Mouse (Mus musculus) stomach, embryonic 14.5 days (tissue): Measurements from ENCODE around the gene Polr3e. TPM values are rescaled to one million over a fixed set of nuclear protein-coding genes. Genes with fewer than 3 reads are reported as not detected.
"Not testable (repeated sequence)": the region's sequence is repeated elsewhere in the genome, so short reads cannot be mapped to it uniquely, and the experiment has no call there.

Experiments
- ATAC-seq: fragments of 200-750 bp; cut with Nextera tagmentation; 2 replicates; pipeline ENCODE4 v1.8.0; 2017; ENCODE audit warnings: low read depth, moderate TSS enrichment; ENCODE audit not compliant: insufficient number of reproducible peaks, insufficient read depth, low FRiP score
- H3K27ac ChIP-seq: fragments of 300-500 bp; sonication (generic); 2 replicates; pipeline ENCODE4 v1.5.1; 2014; ENCODE audit warnings: mild to moderate bottlenecking, low read length, moderate library complexity, mixed read lengths
- H3K27me3 ChIP-seq: fragments of 300-500 bp; sonication (generic); 2 replicates; pipeline ENCODE4 v1.6.1; 2014; ENCODE audit warnings: low read length, control low read depth, mixed read lengths; ENCODE audit not compliant: control insufficient read depth, insufficient read depth
- H3K36me3 ChIP-seq: fragments of 300-500 bp; sonication (generic); 2 replicates; pipeline ENCODE4 v1.6.1; 2014; ENCODE audit warnings: mild to moderate bottlenecking, control low read depth, low read length, moderate library complexity, mixed read lengths; ENCODE audit not compliant: control insufficient read depth, insufficient read depth
- H3K4me1 ChIP-seq: fragments of 300-500 bp; sonication (generic); 2 replicates; pipeline ENCODE4 v1.6.1; 2014; ENCODE audit warnings: low read length, control low read depth, mixed read lengths; ENCODE audit not compliant: control insufficient read depth, insufficient read depth
- H3K4me2 ChIP-seq: fragments of 300-500 bp; sonication (generic); replicated peaks from 2 replicates; pipeline ENCODE4 v1.6.1; 2014; ENCODE audit warnings: low read depth, low read length, control low read depth
- H3K4me3 ChIP-seq: fragments of 300-500 bp; sonication (generic); 2 replicates; pipeline ENCODE4 v1.5.1; 2014; ENCODE audit warnings: low read depth, low read length, control low read depth
- H3K9ac ChIP-seq: fragments of 300-500 bp; sonication (generic); replicated peaks from 2 replicates; pipeline ENCODE4 v1.6.1; 2014; ENCODE audit warnings: low read depth, mild to moderate bottlenecking, control low read depth, low read length, moderate library complexity, mixed read lengths
- H3K9me3 ChIP-seq: fragments of 300-500 bp; sonication (generic); 2 replicates; pipeline ENCODE4 v1.6.1; 2016; ENCODE audit warnings: low read depth, low read length, control low read depth; ENCODE audit not compliant: control insufficient read depth
- WGBS: fragments of 180-500 bp; shearing (Covaris S2); extraction: QIAGEN DNeasy Blood & Tissue Kit; methylation state at CpG from one replicate; pipeline ENCODE4 v1.1.7; 2014; 5-methylcytosine and 5-hydroxymethylcytosine counted together
- polyA plus RNA-seq: library from polyadenylated mRNA; unstranded; fragments of >200 nt; fragmentation: Nextera tagmentation; extraction: Ambion mirVana; gene quantifications from 2 replicates; pipeline ENCODE4 v1.2.1, GENCODE M21; 2014

Polr3e gene
- polyA plus RNA-seq, 1 experiment from 2014 or later = 26.3 TPM

DNA sequence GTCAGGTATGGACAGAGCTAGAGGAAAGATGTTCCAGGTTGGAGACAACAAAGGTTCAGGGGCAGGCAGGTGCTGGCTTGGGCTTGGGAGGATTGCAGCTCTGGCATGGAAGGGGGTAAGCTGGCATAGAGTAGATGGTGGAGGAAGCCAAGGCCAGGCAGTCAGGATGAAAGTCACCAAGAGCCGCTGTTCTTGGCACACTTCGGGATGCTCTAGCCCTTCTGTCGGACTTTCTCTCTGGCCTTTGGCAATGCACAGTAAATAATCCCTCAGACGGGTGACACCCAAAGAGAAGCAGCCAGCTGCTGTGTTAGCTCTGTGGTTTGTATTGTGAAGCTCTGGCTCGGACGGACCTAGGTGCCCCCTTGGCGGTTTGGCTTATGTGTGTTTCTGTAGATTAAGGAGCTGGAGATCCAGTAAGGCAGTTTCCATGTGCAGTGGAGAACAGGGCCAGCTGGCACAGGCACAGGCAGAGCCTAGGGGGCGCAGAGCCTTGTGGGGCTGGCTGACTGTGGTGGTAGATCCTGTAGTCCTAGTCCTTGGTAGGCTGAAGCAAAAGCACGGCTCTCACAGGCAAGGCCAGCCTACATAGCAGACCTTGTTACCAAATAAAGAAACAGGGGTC is 19.7 kb upstream of the Polr3e start:
- Histone ChIP-seq H3K9ac (no peak overlapping the region), H3K4me3 (no peak overlapping the region), H3K9me3 (no peaks in the 10 kb centered on the region), H3K27me3 (no peaks in the 10 kb centered on the region), H3K36me3 (peaks cover 11% of the 10 kb centered on the region), H3K4me2 (no peak overlapping the region), H3K4me1 (no peaks in the 10 kb centered on the region), H3K27ac (no peak overlapping the region)
- 83% methylated on average over 9 of the region's 9 CpGs for WGBS
- ATAC-seq = no peak

DNA sequence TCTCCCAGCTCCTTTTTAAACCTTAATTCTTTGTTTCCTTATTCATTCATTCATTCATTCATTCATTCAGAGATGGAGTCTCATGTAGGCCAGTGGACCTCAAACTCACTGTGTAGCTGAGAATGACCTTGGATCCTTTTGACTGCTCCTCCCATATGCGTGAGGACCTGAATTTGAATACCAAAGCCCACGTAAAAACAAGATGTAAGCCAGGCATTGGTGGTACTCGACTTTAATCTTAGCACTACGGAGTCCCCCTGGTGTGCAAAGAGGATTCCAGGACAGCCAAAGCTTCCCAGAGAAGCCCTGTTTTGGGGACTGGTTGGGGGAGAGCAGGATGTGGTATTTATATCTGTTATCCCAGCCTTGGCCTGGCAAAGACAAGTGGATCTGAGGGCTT is 17.4 kb upstream of the Polr3e start:
- Histone ChIP-seq H3K36me3 (peaks cover 15% of the 10 kb centered on the region), H3K27me3 (no peaks in the 10 kb centered on the region), H3K4me2 (no peak overlapping the region), H3K9me3 (no peaks in the 10 kb centered on the region), H3K4me3 (no peak overlapping the region), H3K27ac (no peak overlapping the region), H3K4me1 (no peaks in the 10 kb centered on the region), H3K9ac (no peak overlapping the region)
- ATAC-seq = no peak
- 70% methylated on average over 4 of the region's 4 CpGs for WGBS

DNA sequence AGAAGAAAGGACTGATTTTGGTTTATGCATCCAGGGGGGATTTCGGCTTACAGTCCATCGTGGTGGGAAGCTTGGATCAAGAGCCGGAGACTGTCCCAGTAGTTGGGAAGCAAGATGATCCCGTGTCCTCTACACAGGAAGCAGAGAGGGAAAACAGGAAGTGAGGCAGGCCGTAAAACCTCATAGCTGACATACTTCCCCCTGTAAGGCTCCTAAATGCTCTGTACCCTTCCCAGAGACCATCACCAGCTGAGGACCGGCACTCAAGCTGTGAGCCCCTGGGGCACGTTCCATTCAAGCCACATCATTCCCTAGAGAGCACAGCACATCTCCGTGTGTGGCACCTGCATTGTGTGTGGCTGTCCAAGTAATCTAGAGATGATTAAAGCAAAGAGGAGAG is 15.8 kb upstream of the Polr3e start:
- 63% methylated on average over 8 of the region's 8 CpGs for WGBS
- peaks cover 10% of the 10 kb centered on the region for H3K36me3 ChIP-seq
- H3K27ac ChIP-seq = no peak overlapping the region
- H3K4me3 ChIP-seq = no peak overlapping the region
- H3K4me2 ChIP-seq = no peak overlapping the region
- ATAC-seq = no peak
- H3K27me3 ChIP-seq = no peaks in the 10 kb centered on the region
- no peaks in the 10 kb centered on the region for H3K4me1 ChIP-seq
- no peak overlapping the region for H3K9ac ChIP-seq
- H3K9me3 ChIP-seq = no peaks in the 10 kb centered on the region

DNA sequence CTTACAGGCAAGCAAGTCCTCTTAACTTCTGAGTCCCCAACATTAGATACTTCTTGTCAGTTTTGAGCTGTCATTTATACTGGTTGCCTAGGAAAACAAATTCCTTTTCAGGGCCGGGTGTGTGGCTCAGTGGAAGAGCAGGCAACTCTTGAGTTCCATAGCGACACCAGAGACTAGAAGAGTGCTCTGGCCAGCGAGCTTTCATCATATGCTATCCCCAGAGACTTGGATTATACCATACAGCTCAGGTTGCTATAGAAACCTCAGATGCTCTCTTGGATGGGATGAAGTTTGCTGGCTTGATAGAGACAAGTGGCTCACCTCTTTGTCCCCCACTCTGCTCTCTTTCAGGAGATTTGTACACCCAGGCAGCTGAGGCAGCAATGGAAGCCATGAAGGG is 14.6 kb upstream of the Polr3e start:
- H3K36me3 ChIP-seq = peaks cover 10% of the 10 kb centered on the region
- H3K4me2 ChIP-seq = no peak overlapping the region
- no peak overlapping the region for H3K27ac ChIP-seq
- ATAC-seq = no peak
- H3K9me3 ChIP-seq = no peaks in the 10 kb centered on the region
- no peak overlapping the region for H3K4me3 ChIP-seq
- WGBS = 64% methylated on average over 3 of the region's 3 CpGs
- no peaks in the 10 kb centered on the region for H3K4me1 ChIP-seq
- no peaks in the 10 kb centered on the region for H3K27me3 ChIP-seq
- H3K9ac ChIP-seq = no peak overlapping the region

DNA sequence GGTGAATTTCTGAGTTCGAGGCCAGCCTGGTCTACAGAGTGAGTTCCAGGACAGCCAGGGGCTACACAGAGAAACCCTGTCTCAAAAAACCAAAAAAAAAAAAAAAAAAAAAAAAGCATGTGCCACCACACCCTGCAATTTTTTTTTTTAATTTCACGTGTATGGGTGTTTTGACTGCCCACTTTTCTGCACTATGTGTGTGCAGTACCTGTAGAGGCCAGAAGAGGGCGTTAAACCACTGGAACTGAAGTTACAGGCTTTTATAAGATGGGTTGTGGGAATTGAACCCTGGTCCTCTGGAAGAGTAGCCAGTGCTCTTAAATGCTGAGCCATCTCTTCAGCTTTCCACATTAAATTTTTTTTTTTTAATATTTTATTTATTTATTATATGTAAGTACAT is 7.4 kb upstream of the Polr3e start:
- H3K27ac ChIP-seq, H3K4me3 ChIP-seq, H3K36me3 ChIP-seq, H3K9me3 ChIP-seq, H3K4me1 ChIP-seq, H3K4me2 ChIP-seq, H3K27me3 ChIP-seq, H3K9ac ChIP-seq, ATAC-seq: not testable (repeated sequence)
- 78% methylated on average over 3 of the region's 3 CpGs for WGBS

DNA sequence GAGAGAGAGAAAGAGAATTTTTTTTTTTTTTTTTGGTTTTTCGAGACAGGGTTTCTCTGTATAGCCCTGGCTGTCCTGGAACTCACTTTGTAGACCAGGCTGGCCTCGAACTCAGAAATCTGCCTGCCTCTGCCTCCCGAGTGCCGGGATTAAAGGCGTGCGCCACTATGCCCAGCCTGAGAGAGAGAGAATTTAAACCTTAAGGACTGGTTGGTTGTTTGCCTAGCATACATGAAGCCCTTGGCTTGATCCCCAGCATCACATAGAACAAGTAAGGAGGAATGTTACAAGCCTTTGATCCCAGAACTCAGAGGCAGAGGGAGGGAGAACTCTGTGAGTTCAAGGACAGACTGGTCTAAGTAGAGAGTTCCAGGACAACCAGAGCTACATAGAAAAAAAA is 6.3 kb upstream of the Polr3e start:
- H3K36me3 ChIP-seq, H3K9me3 ChIP-seq, H3K9ac ChIP-seq, H3K27me3 ChIP-seq, H3K4me1 ChIP-seq, ATAC-seq, H3K27ac ChIP-seq, H3K4me3 ChIP-seq, H3K4me2 ChIP-seq: not testable (repeated sequence)
- WGBS = 88% methylated on average over 6 of the region's 6 CpGs

DNA sequence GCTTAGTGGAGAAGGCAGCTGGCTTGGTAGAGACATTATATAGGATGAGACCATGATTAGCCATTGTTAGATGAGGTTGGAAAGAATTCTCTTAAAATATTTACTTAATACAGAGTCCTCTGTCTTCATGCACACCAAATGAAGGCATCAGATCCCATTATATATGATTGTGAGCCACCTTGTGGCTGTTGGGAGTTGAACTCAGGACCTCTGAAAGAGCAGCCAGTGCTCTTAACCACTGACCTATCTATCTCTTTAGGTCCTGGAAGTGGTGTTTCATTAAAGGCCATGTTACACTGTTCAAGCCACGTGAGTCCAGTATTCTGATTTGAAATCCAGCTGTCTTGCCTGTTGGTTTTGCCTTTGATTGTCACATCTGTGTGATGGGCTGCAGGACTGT is 4.2 kb upstream of the Polr3e start:
- Histone ChIP-seq H3K4me3 (no peak overlapping the region), H3K36me3 (no peaks in the 10 kb centered on the region), H3K9ac (no peak overlapping the region), H3K4me2 (no peak overlapping the region), H3K9me3 (no peaks in the 10 kb centered on the region), H3K27ac (no peak overlapping the region), H3K27me3 (no peaks in the 10 kb centered on the region), H3K4me1 (0 out of 2 replicates have a peak, but pooled peaks cover under 1% of the 10 kb centered on the region)
- 38% methylated on average over 1 of the region's 1 CpGs for WGBS
- ATAC-seq = no peak

DNA sequence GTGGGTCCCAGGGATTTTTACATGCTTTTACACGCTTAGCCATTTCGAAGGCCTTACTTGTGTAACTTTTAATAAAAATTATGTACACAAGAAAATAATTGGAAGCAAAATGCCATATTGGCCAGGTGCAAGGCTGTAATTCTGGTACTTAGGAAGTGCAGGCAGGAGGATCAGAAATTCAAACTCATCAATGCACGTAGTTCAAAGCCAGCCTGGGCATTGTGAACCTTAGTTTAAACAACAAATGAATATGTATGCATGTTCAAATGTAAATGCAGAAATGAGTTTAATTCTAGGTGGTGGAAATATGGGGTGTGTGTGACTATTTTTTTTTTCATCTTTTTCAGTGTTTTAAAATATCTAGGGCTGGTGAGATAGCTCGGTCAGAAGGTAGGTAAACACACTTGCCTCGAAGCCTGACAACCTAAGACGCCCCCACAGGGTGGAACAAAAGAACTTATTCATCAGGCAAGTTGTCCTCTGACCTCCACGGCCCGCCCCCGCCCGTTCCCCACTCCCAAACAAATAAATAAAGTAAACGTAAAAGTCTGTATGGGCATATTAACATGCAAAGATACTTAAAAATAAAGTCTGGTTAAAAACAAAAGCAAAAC is 1.2 kb upstream of the Polr3e start:
- H3K9me3 ChIP-seq = no peaks in the 10 kb centered on the region
- H3K36me3 ChIP-seq = no peaks in the 10 kb centered on the region
- peaks cover 5% of the 10 kb centered on the region; the same call in 1 of the 2 replicates for H3K4me1 ChIP-seq
- no peak for ATAC-seq
- H3K4me2 ChIP-seq = peak overlapping the region; percentile 31
- 31% methylated on average over 11 of the region's 11 CpGs for WGBS
- no peak overlapping the region for H3K27ac ChIP-seq
- no peak overlapping the region for H3K9ac ChIP-seq
- no peak overlapping the region for H3K4me3 ChIP-seq
- no peaks in the 10 kb centered on the region for H3K27me3 ChIP-seq

DNA sequence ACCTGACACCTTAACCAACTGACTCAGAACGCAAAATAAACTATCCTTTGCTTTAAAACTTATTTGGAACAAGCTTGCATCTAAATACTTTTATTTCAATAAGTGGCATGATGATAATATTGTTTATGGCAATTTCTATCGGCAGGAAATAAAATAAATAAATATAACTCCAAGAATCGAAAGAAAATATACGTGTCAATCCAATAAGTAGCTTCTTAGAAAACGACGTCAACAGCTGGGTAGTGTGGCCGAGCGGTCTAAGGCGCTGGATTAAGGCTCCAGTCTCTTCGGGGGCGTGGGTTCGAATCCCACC is 309 bp upstream of the Polr3e start:
- H3K27ac ChIP-seq = no peak overlapping the region
- H3K9me3 ChIP-seq = no peaks in the 10 kb centered on the region
- no peak overlapping the region for H3K9ac ChIP-seq
- peak overlapping the region; percentile 31; the same call in 1 of the 2 replicates for H3K4me2 ChIP-seq
- peak; percentile 88 for ATAC-seq
- peak overlapping the region; percentile 73 for H3K4me3 ChIP-seq
- H3K36me3 ChIP-seq = no peaks in the 10 kb centered on the region
- H3K4me1 ChIP-seq = peaks cover 5% of the 10 kb centered on the region; the same call in 1 of the 2 replicates
- H3K27me3 ChIP-seq = no peaks in the 10 kb centered on the region
- WGBS = 9% methylated on average over 12 of the region's 12 CpGs
